Mouse (Mus musculus): ENCODE data around the gene Hyls1.

- TF ChIP-seq CTCF (IDR thresholded peaks at IDR 0.05; ENCODE audit: low read depth) = no peak
- no peak for TF ChIP-seq EP300 (optimal IDR thresholded peaks at IDR 0.05)
These were observed 25.5 kb downstream of the Hyls1 start for GRCm38 (mm10) chr9:35544666-35545065.

Measured in stomach, postnatal 0 days (tissue).